Mouse (Mus musculus) forebrain, postnatal 0 days (tissue): ENCODE data around the gene Crabp2. TPM values are rescaled to one million over a fixed set of nuclear protein-coding genes. Genes with fewer than 3 reads are reported as not detected.
A peak's percentile ranks its signal among the peaks of the same experiment; 100 is the strongest.

Experiments used
- ATAC-seq: fragments of 200-750 bp; cut with Nextera tagmentation; 2 replicates; pipeline ENCODE4 v1.8.0; 2017; ENCODE audit warnings: mild to moderate bottlenecking, moderate library complexity
- DNase-seq: peaks from one replicate; pipeline ENCODE4 v3.0.0-alpha.2; 2015
- H3K27ac ChIP-seq: fragments of 300-500 bp; sonication (generic); 2 replicates; pipeline ENCODE4 v1.5.1; 2014; ENCODE audit warnings: low read depth, mild to moderate bottlenecking, antibody characterized with exemption, low read length, moderate library complexity, mixed read lengths
- H3K27me3 ChIP-seq: fragments of 300-500 bp; sonication (generic); 2 replicates; pipeline ENCODE4 v1.6.1; 2014; ENCODE audit warnings: mild to moderate bottlenecking, low read length, mixed read lengths; ENCODE audit not compliant: insufficient read depth
- H3K36me3 ChIP-seq: fragments of 300-500 bp; sonication (generic); 2 replicates; pipeline ENCODE4 v1.6.1; 2014; ENCODE audit warnings: mild to moderate bottlenecking, moderate library complexity; ENCODE audit not compliant: insufficient read depth
- H3K4me1 ChIP-seq: fragments of 300-500 bp; sonication (generic); 2 replicates; pipeline ENCODE4 v1.6.1; 2014; ENCODE audit warnings: antibody characterized with exemption; ENCODE audit not compliant: insufficient read depth
- H3K4me2 ChIP-seq: fragments of 300-500 bp; sonication (generic); 2 replicates; pipeline ENCODE4 v1.6.1; 2014; ENCODE audit warnings: low read depth, mild to moderate bottlenecking, moderate library complexity
- H3K4me3 ChIP-seq: fragments of 300-500 bp; sonication (generic); 2 replicates; pipeline ENCODE4 v1.5.1; 2014; ENCODE audit warnings: low read depth, low read length, mixed read lengths
- H3K9ac ChIP-seq: fragments of 300-500 bp; sonication (generic); 2 replicates; pipeline ENCODE4 v1.6.1; 2014; ENCODE audit warnings: mild to moderate bottlenecking
- H3K9me3 ChIP-seq: fragments of 300-500 bp; sonication (generic); 2 replicates; pipeline ENCODE4 v1.6.1; 2016; ENCODE audit warnings: low read length
- CTCF ChIP-seq: sonication (generic); IDR thresholded peaks from 2 replicates; pipeline ENCODE4 v1.5.1; 2016; ENCODE audit warnings: antibody characterized with exemption, control low read depth, low read depth
- WGBS: fragments of 180-500 bp; shearing (Covaris S2); extraction: QIAGEN DNeasy Blood & Tissue Kit; methylation state at CpG from one replicate; pipeline ENCODE4 v1.1.7; 2014; 5-methylcytosine and 5-hydroxymethylcytosine counted together
- polyA plus RNA-seq: library from polyadenylated mRNA; unstranded; fragments of >200 nt; fragmentation: Nextera tagmentation; extraction: Ambion mirVana; gene quantifications from 2 replicates; pipeline ENCODE4 v1.2.1, GENCODE M21; 2015
- total RNA-seq: library from RNA; depleted of rRNA; stranded (reverse); fragments of >200 nt; gene quantifications from 2 replicates; pipeline ENCODE4 v1.2.3, GENCODE M21; 2014

Crabp2 gene
- total and polyA plus RNA-seq, 2 experiments from 2014 or later: 17.4 to 24.7 TPM

GRCm38 (mm10) chr3:87906601-87906980 lies 41.9 kb upstream of the Crabp2 start:
- peak; percentile 19 for ATAC-seq
- WGBS: 0% methylated on average over 34 of the region's 47 CpGs
- peak; percentile 22 for DNase-seq

GRCm38 (mm10) chr3:87906981-87907857 lies 41.2 kb upstream of the Crabp2 start:
- Histone ChIP-seq H3K27ac (peak overlapping the region; percentile 77), H3K9me3 (no peaks in the 10 kb centered on the region), H3K4me3 (peak overlapping the region; percentile 78), H3K4me1 (peaks cover 14% of the 10 kb centered on the region), H3K9ac (peak overlapping the region; percentile 79), H3K27me3 (no peaks in the 10 kb centered on the region), H3K36me3 (no peaks in the 10 kb centered on the region), H3K4me2 (peak overlapping the region; percentile 90)
- TF ChIP-seq CTCF: no peak
- ATAC-seq: no peak
- peak; percentile 26 for DNase-seq
- under 1% methylated on average over 26 of the region's 27 CpGs for whole genome bisulfite sequencing

More at GRCm38 (mm10) chr3:87906601-87906980, 41.9 kb upstream of the Crabp2 start:
- peak overlapping the region; percentile 79 for H3K9ac ChIP-seq
- peak overlapping the region; percentile 78 for H3K4me3 ChIP-seq
- peaks cover 14% of the 10 kb centered on the region for H3K4me1 ChIP-seq
- peak overlapping the region; percentile 90 for H3K4me2 ChIP-seq
- H3K27me3 ChIP-seq: no peaks in the 10 kb centered on the region
- H3K27ac ChIP-seq: peak overlapping the region; percentile 77
- H3K9me3 ChIP-seq: no peaks in the 10 kb centered on the region
- H3K36me3 ChIP-seq: no peaks in the 10 kb centered on the region
- no peak for TF ChIP-seq CTCF

- peak overlapping the region; percentile 90 for H3K4me2 ChIP-seq
- no peaks in the 10 kb centered on the region for H3K27me3 ChIP-seq
- WGBS: 13% methylated on average over 1 of the region's 1 CpGs
- peak overlapping the region; percentile 78 for H3K4me3 ChIP-seq
- TF ChIP-seq CTCF: no peak
- H3K9ac ChIP-seq: peak overlapping the region; percentile 79; the same call in 1 of the 2 replicates
- H3K9me3 ChIP-seq: no peaks in the 10 kb centered on the region
- peaks cover 14% of the 10 kb centered on the region for H3K4me1 ChIP-seq
- DNase-seq (no peak), ATAC-seq (no peak)
- peaks cover under 1% of the 10 kb centered on the region; the same call in 1 of the 2 replicates for H3K36me3 ChIP-seq
- no peak overlapping the region for H3K27ac ChIP-seq
Measured at GRCm38 (mm10) chr3:87907906-87908305, 40.6 kb upstream of the Crabp2 start.

GRCm38 (mm10) chr3:87909381-87909780 lies 39.1 kb upstream of the Crabp2 start:
- no peak overlapping the region for H3K9ac ChIP-seq
- no peak overlapping the region; the same call in 1 of the 2 replicates for H3K27ac ChIP-seq
- ATAC-seq (no peak), DNase-seq (no peak)
- H3K27me3 ChIP-seq: no peaks in the 10 kb centered on the region
- no peak overlapping the region for H3K4me2 ChIP-seq
- 90% methylated on average over 2 of the region's 2 CpGs for WGBS
- TF ChIP-seq CTCF: no peak
- peaks cover 14% of the 10 kb centered on the region for H3K4me1 ChIP-seq
- H3K36me3 ChIP-seq: peaks cover 15% of the 10 kb centered on the region
- H3K4me3 ChIP-seq: no peak overlapping the region
- H3K9me3 ChIP-seq: no peaks in the 10 kb centered on the region

- Histone ChIP-seq H3K9me3 (no peaks in the 10 kb centered on the region), H3K4me1 (peaks cover 14% of the 10 kb centered on the region), H3K27ac (peak overlapping the region; percentile 66), H3K27me3 (no peaks in the 10 kb centered on the region), H3K36me3 (peaks cover 20% of the 10 kb centered on the region), H3K9ac (no peak overlapping the region; the same call in 1 of the 2 replicates), H3K4me2 (peak overlapping the region; percentile 46), H3K4me3 (no peak overlapping the region)
- WGBS: 18% methylated on average over 4 of the region's 4 CpGs
- ATAC-seq (no peak), DNase-seq (no peak)
- TF ChIP-seq CTCF: no peak
Measured at GRCm38 (mm10) chr3:87909874-87910273, 38.6 kb upstream of the Crabp2 start.

GRCm38 (mm10) chr3:87910573-87911141 lies 37.8 kb upstream of the Crabp2 start:
- Histone ChIP-seq H3K9me3 (no peaks in the 10 kb centered on the region), H3K27ac (peak overlapping the region; percentile 66), H3K4me2 (peak overlapping the region; percentile 46), H3K9ac (no peak overlapping the region; the same call in 1 of the 2 replicates), H3K4me1 (peaks cover 14% of the 10 kb centered on the region), H3K36me3 (peaks cover 26% of the 10 kb centered on the region), H3K27me3 (no peaks in the 10 kb centered on the region), H3K4me3 (peak overlapping the region; percentile 29)
- DNase-seq: peak; percentile 46
- TF ChIP-seq CTCF: no peak
- ATAC-seq: no peak
- WGBS: 5% methylated on average over 12 of the region's 12 CpGs

- no peaks in the 10 kb centered on the region for H3K27me3 ChIP-seq
- H3K4me3 ChIP-seq: no peak overlapping the region
- H3K9ac ChIP-seq: no peak overlapping the region
- 89% methylated on average over 7 of the region's 7 CpGs for WGBS
- no peaks in the 10 kb centered on the region for H3K9me3 ChIP-seq
- H3K4me2 ChIP-seq: no peak overlapping the region
- H3K4me1 ChIP-seq: peaks cover 3% of the 10 kb centered on the region; the same call in 1 of the 2 replicates
- H3K36me3 ChIP-seq: peaks cover 36% of the 10 kb centered on the region
- ATAC-seq: no peak
- no peak for DNase-seq
- H3K27ac ChIP-seq: no peak overlapping the region
- no peak for TF ChIP-seq CTCF
Measured at GRCm38 (mm10) chr3:87913491-87913890, 35.0 kb upstream of the Crabp2 start.
